Mouse (Mus musculus): ENCODE results near the gene Eef1g.
A peak's percentile ranks its signal among the peaks of the same experiment; 100 is the strongest.
"Not testable (repeated sequence)": the region's sequence is repeated elsewhere in the genome, so short reads cannot be mapped to it uniquely, and the experiment has no call there.

The Eef1g gene

GRCm38 (mm10) chr19:8944750-8945149 is 22.1 kb upstream of the Eef1g start:
- DNase-seq (ENCODE audit: extremely low read depth, insufficient read length, low spot score) = no peak

GRCm38 (mm10) chr19:8945251-8945650 is 21.6 kb upstream of the Eef1g start:
- no peak for DNase-seq (ENCODE audit: extremely low read depth, insufficient read length, low spot score)

- DNase-seq (ENCODE audit: extremely low read depth, insufficient read length, low spot score) = no peak
Observed at GRCm38 (mm10) chr19:8946929-8947328, 19.9 kb upstream of the Eef1g start.

GRCm38 (mm10) chr19:8950190-8950589 is 16.7 kb upstream of the Eef1g start:
- no peak for DNase-seq (ENCODE audit: extremely low read depth, insufficient read length, low spot score)

GRCm38 (mm10) chr19:8952241-8952640 is 14.6 kb upstream of the Eef1g start:
- no peak for DNase-seq (ENCODE audit: extremely low read depth, insufficient read length, low spot score)

- DNase-seq (ENCODE audit: extremely low read depth, insufficient read length, low spot score) = peak; percentile 84
Observed at GRCm38 (mm10) chr19:8953135-8954039, 13.5 kb upstream of the Eef1g start, which contains the start of gene Tut1. TSS of gene Tut1 (plus strand) at chr19:8953847.

GRCm38 (mm10) chr19:8954171-8954570 is 12.7 kb upstream of the Eef1g start:
- no peak for DNase-seq (ENCODE audit: extremely low read depth, insufficient read length, low spot score)

- no peak for DNase-seq (ENCODE audit: extremely low read depth, insufficient read length, low spot score)
Observed at GRCm38 (mm10) chr19:8962256-8962655, 4.6 kb upstream of the Eef1g start.

- no peak for DNase-seq (ENCODE audit: extremely low read depth, insufficient read length, low spot score)
Observed at GRCm38 (mm10) chr19:8965075-8965474, 1.8 kb upstream of the Eef1g start.

- no peak for DNase-seq (ENCODE audit: extremely low read depth, insufficient read length, low spot score)
Observed at GRCm38 (mm10) chr19:8965771-8966170, 1.1 kb upstream of the Eef1g start.

GRCm38 (mm10) chr19:8966198-8966589 is 647 bp upstream of the Eef1g start:
- DNase-seq (ENCODE audit: extremely low read depth, insufficient read length, low spot score) = no peak

GRCm38 (mm10) chr19:8967373-8967743 is 517 bp downstream of the Eef1g start:
- no peak for DNase-seq (ENCODE audit: extremely low read depth, insufficient read length, low spot score)

- DNase-seq (ENCODE audit: extremely low read depth, insufficient read length, low spot score) = no peak
Observed at GRCm38 (mm10) chr19:8967893-8968292, 1.1 kb downstream of the Eef1g start.

GRCm38 (mm10) chr19:8972491-8972890 is 5.7 kb downstream of the Eef1g start:
- DNase-seq (ENCODE audit: extremely low read depth, insufficient read length, low spot score) = not testable (repeated sequence)

GRCm38 (mm10) chr19:8974638-8975037 is 7.8 kb downstream of the Eef1g start:
- DNase-seq (ENCODE audit: extremely low read depth, insufficient read length, low spot score) = no peak

- no peak for DNase-seq (ENCODE audit: extremely low read depth, insufficient read length, low spot score)
Observed at GRCm38 (mm10) chr19:8975491-8975890, 8.7 kb downstream of the Eef1g start.

GRCm38 (mm10) chr19:8976535-8976934 is 9.7 kb downstream of the Eef1g start:
- DNase-seq (ENCODE audit: extremely low read depth, insufficient read length, low spot score) = peak; percentile 52

GRCm38 (mm10) chr19:8980771-8981170 is 13.9 kb downstream of the Eef1g start:
- peak; percentile 81 for DNase-seq (ENCODE audit: extremely low read depth, insufficient read length, low spot score)

- DNase-seq (ENCODE audit: extremely low read depth, insufficient read length, low spot score) = no peak
Observed at GRCm38 (mm10) chr19:8981450-8982168, 14.8 kb downstream of the Eef1g start.

GRCm38 (mm10) chr19:8982303-8983149 is 15.7 kb downstream of the Eef1g start:
- no peak for DNase-seq (ENCODE audit: extremely low read depth, insufficient read length, low spot score)

GRCm38 (mm10) chr19:8983150-8983650 is 16.4 kb downstream of the Eef1g start:
- DNase-seq (ENCODE audit: extremely low read depth, insufficient read length, low spot score) = peak; percentile 86

Measured in 3134 (cell line).